Mouse (Mus musculus): Measurements from ENCODE around the gene Oas2.

DNA sequence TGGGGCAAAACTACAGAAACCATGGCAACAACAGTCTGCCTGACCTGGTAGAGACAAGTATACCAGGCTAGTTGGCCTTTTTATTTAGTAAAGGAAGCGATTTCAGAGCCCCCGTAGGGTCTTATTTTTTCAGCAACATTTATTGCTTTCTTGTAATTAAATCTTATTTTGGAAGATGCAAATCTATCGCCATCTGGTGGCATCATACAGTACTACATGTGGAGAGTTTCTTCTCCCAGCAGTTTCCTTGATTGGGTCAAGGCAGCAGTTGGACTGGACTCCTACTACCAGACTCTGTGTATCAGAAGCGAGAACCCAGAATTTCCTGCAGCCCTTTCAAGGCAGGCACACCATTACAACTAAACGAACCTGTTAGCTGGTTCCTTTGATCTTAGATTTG lies 3.2 kb downstream of the Oas2 start:
- TF ChIP-seq CTCF (IDR thresholded peaks at IDR 0.05; ENCODE audit: extremely low read depth, insufficient read depth, insufficient read length, insufficient replicate concordance) (peak; percentile 1; the same call in 1 of the 2 replicates), POLR2A (IDR thresholded peaks at IDR 0.05; ENCODE audit: low read depth, low read length) (no peak)

Measured in spleen, adult 2 months (tissue).